Mouse (Mus musculus) E14TG2a.4 (cell line): Measurements from ENCODE around the gene Lmx1b.

Experiments used
- H3K27me3 ChIP-seq: 2 replicates; pipeline ENCODE4 v1.6.1; 2014; ENCODE audit warnings: low read length, control low read depth; ENCODE audit not compliant: insufficient read depth
- H3K36me3 ChIP-seq: 2 replicates; pipeline ENCODE4 v1.6.1; 2014; ENCODE audit warnings: low read length, control low read depth; ENCODE audit not compliant: insufficient read depth
- H3K4me1 ChIP-seq: replicated peaks from 2 replicates; pipeline ENCODE4 v1.6.1; 2014; ENCODE audit warnings: low read depth, low read length, control low read depth
- H3K4me3 ChIP-seq: replicated peaks from 2 replicates; pipeline ENCODE4 v1.5.1; 2014; ENCODE audit warnings: mild to moderate bottlenecking, low read length
- H3K9me3 ChIP-seq: 2 replicates; pipeline ENCODE4 v1.6.1; 2014; ENCODE audit warnings: low read length, control low read depth
- CTCF ChIP-seq: conservative IDR thresholded peaks from 2 replicates; pipeline ENCODE4 v1.5.1; 2014; ENCODE audit warnings: low read length
- NANOG ChIP-seq: IDR thresholded peaks from 2 replicates; pipeline ENCODE4 v1.6.1; 2014; ENCODE audit warnings: borderline replicate concordance, low read length, mixed read lengths
- POU5F1 ChIP-seq: IDR thresholded peaks from 2 replicates; pipeline ENCODE4 v1.6.1; 2014; ENCODE audit warnings: low read length, borderline replicate concordance

The Lmx1b gene

GRCm38 (mm10) chr2:33546051-33546450 is 94.3 kb downstream of the Lmx1b start:
- Histone ChIP-seq H3K36me3 (no peaks in the 10 kb centered on the region), H3K9me3 (peaks cover 8% of the 10 kb centered on the region), H3K27me3 (peaks cover 69% of the 10 kb centered on the region), H3K4me1 (peaks cover 16% of the 10 kb centered on the region), H3K4me3 (no peak overlapping the region)
- TF ChIP-seq NANOG, result no peak
- no peak for TF ChIP-seq POU5F1
- no peak for TF ChIP-seq CTCF

- Histone ChIP-seq H3K27me3 (peaks cover 72% of the 10 kb centered on the region), H3K9me3 (peaks cover 8% of the 10 kb centered on the region), H3K36me3 (no peaks in the 10 kb centered on the region), H3K4me1 (peaks cover 16% of the 10 kb centered on the region), H3K4me3 (peak overlapping the region; percentile 76)
- TF ChIP-seq CTCF (no peak), POU5F1 (no peak), NANOG (no peak)
Measured at GRCm38 (mm10) chr2:33544781-33545566, 95.3 kb downstream of the Lmx1b start.

GRCm38 (mm10) chr2:33544203-33544762 is 96.0 kb downstream of the Lmx1b start:
- H3K36me3 ChIP-seq, result no peaks in the 10 kb centered on the region
- H3K4me1 ChIP-seq, result peaks cover 16% of the 10 kb centered on the region
- H3K4me3 ChIP-seq, result peak overlapping the region; percentile 76
- H3K27me3 ChIP-seq, result peaks cover 76% of the 10 kb centered on the region
- TF ChIP-seq NANOG (no peak), POU5F1 (no peak), CTCF (no peak)
- peaks cover 8% of the 10 kb centered on the region for H3K9me3 ChIP-seq

GRCm38 (mm10) chr2:33543429-33544202 is 96.7 kb downstream of the Lmx1b start:
- peak overlapping the region; percentile 76 for H3K4me3 ChIP-seq
- H3K27me3 ChIP-seq, result peaks cover 72% of the 10 kb centered on the region
- TF ChIP-seq POU5F1, result no peak
- no peak for TF ChIP-seq NANOG
- no peak for TF ChIP-seq CTCF
- peaks cover 16% of the 10 kb centered on the region for H3K4me1 ChIP-seq
- H3K36me3 ChIP-seq, result no peaks in the 10 kb centered on the region
- peaks cover 8% of the 10 kb centered on the region for H3K9me3 ChIP-seq

GRCm38 (mm10) chr2:33542696-33543428 is 97.4 kb downstream of the Lmx1b start:
- TF ChIP-seq CTCF (peak; percentile 96), POU5F1 (no peak)
- peaks cover 65% of the 10 kb centered on the region for H3K27me3 ChIP-seq
- H3K36me3 ChIP-seq, result no peaks in the 10 kb centered on the region
- peaks cover 7% of the 10 kb centered on the region for H3K9me3 ChIP-seq
- no peak overlapping the region for H3K4me3 ChIP-seq
- peaks cover 16% of the 10 kb centered on the region for H3K4me1 ChIP-seq

GRCm38 (mm10) chr2:33525274-33526055 is 114.8 kb downstream of the Lmx1b start:
- no peaks in the 10 kb centered on the region for H3K4me1 ChIP-seq
- H3K9me3 ChIP-seq, result no peaks in the 10 kb centered on the region
- no peak overlapping the region for H3K4me3 ChIP-seq
- TF ChIP-seq CTCF (no peak), NANOG (no peak), POU5F1 (no peak)
- H3K27me3 ChIP-seq, result peaks cover 20% of the 10 kb centered on the region
- H3K36me3 ChIP-seq, result no peaks in the 10 kb centered on the region

- H3K4me1 ChIP-seq, result peaks cover 25% of the 10 kb centered on the region
- no peaks in the 10 kb centered on the region for H3K36me3 ChIP-seq
- peak overlapping the region; percentile 46; the same call in 1 of the 2 replicates for H3K4me3 ChIP-seq
- H3K9me3 ChIP-seq, result no peaks in the 10 kb centered on the region
- TF ChIP-seq NANOG (no peak), POU5F1 (no peak), CTCF (no peak)
- H3K27me3 ChIP-seq, result peaks cover 34% of the 10 kb centered on the region
Measured at GRCm38 (mm10) chr2:33515856-33516255, 124.5 kb downstream of the Lmx1b start.
